Mouse (Mus musculus): ENCODE data around the gene Vwa5b1.

DNA sequence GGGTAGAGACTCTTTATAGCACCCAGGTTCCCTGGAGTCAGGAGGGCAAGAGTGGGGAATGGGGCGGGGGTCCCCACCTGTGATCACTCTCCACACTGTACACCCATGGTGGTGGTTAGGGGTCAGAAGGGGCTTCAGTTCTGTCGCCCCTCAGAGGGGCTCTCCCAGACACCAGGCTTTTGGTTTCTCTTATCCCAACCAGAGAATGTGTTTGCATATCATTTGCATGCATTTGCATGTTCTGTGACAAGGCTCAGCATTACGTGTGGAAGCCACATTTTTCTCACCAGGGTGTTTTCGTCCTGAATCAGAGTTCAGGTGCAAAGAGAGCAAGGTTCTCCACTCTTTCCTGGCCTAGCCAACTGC is 97.6 kb downstream of the Vwa5b1 start:
- TF ChIP-seq EP300 (IDR thresholded peaks at IDR 0.05; ENCODE audit: low read depth in 1 of 2, low read length in 2 of 2) (no peak), HCFC1 (IDR thresholded peaks at IDR 0.05; ENCODE audit: low read depth, low read length) (no peak), CTCF (IDR thresholded peaks at IDR 0.05 in 2 of 3, conservative IDR thresholded peaks at IDR 0.05 in 1 of 3; ENCODE audit: control insufficient read depth in 1 of 3, insufficient read depth in 1 of 3, low read depth in 2 of 3, low read length in 3 of 3, poor library complexity in 1 of 3, severe bottlenecking in 1 of 3) (no peak), JUND (IDR thresholded peaks at IDR 0.05; ENCODE audit: low read depth, low read length) (no peak), ZNF384 (IDR thresholded peaks at IDR 0.05; ENCODE audit: low read depth, low read length) (no peak), CHD1 (IDR thresholded peaks at IDR 0.05; ENCODE audit: low read depth, low read length) (no peak), ZMIZ1 (IDR thresholded peaks at IDR 0.05; ENCODE audit: low read depth, low read length) (no peak), E2F4 (IDR thresholded peaks at IDR 0.05; ENCODE audit: borderline replicate concordance, low read depth, low read length) (no peak), MAX (IDR thresholded peaks at IDR 0.05; ENCODE audit: low read length) (no peak), GATA1 (IDR thresholded peaks at IDR 0.05; ENCODE audit: low read depth, low read length) (no peak), SMC3 (IDR thresholded peaks at IDR 0.05; ENCODE audit: low read depth, low read length) (no peak), USF2 (IDR thresholded peaks at IDR 0.05; ENCODE audit: borderline replicate concordance in 1 of 2, insufficient read depth in 1 of 2, low read depth in 1 of 2, low read length in 2 of 2) (no peak), MAFK (IDR thresholded peaks at IDR 0.05; ENCODE audit: borderline replicate concordance, low read depth, low read length) (no peak)

Measured in MEL (cell line).